Mouse (Mus musculus) 3T3-L1 (cell line): ENCODE measurements around the gene Rere.
A peak's percentile ranks its signal among the peaks of the same experiment; 100 is the strongest.
"Not testable (repeated sequence)": the region's sequence is repeated elsewhere in the genome, so short reads cannot be mapped to it uniquely, and the experiment has no call there.

Experiments
- DNase-seq: peaks from one replicate; pipeline ENCODE4 v3.0.0-alpha.2; 2015; ENCODE audit warnings: low read depth, low spot score

The Rere gene

GRCm38 (mm10) chr4:150600503-150600902 is 319.1 kb downstream of the Rere start:
- not testable (repeated sequence) for DNase-seq

GRCm38 (mm10) chr4:150601489-150601888 is 320.0 kb downstream of the Rere start:
- DNase-seq: no peak

- DNase-seq: no peak
Observed at GRCm38 (mm10) chr4:150603366-150604061, 322.1 kb downstream of the Rere start.

- DNase-seq: no peak
Observed at GRCm38 (mm10) chr4:150605804-150606203, 324.4 kb downstream of the Rere start.

GRCm38 (mm10) chr4:150606449-150607161 is 325.2 kb downstream of the Rere start:
- DNase-seq: no peak

- DNase-seq: no peak
Observed at GRCm38 (mm10) chr4:150608670-150609069, 327.2 kb downstream of the Rere start.

GRCm38 (mm10) chr4:150613715-150614114 is 332.3 kb downstream of the Rere start:
- no peak for DNase-seq

- no peak for DNase-seq
Observed at GRCm38 (mm10) chr4:150615251-150616028, 334.0 kb downstream of the Rere start.

- DNase-seq: no peak
Observed at GRCm38 (mm10) chr4:150616029-150616420, 334.6 kb downstream of the Rere start.

- no peak for DNase-seq
Observed at GRCm38 (mm10) chr4:150616841-150617240, 335.4 kb downstream of the Rere start.

- DNase-seq: no peak
Observed at GRCm38 (mm10) chr4:150619011-150619410, 337.6 kb downstream of the Rere start.

GRCm38 (mm10) chr4:150622641-150623040 is 341.2 kb downstream of the Rere start:
- no peak for DNase-seq

GRCm38 (mm10) chr4:150624214-150624823 is 342.9 kb downstream of the Rere start:
- no peak for DNase-seq

GRCm38 (mm10) chr4:150624933-150625332 is 343.5 kb downstream of the Rere start:
- DNase-seq: no peak

GRCm38 (mm10) chr4:150625425-150625824 is 344.0 kb downstream of the Rere start:
- peak; percentile 81 for DNase-seq

GRCm38 (mm10) chr4:150625951-150626732 is 344.7 kb downstream of the Rere start:
- peak; percentile 69 for DNase-seq

- DNase-seq: no peak
Observed at GRCm38 (mm10) chr4:150629266-150629665, 347.8 kb downstream of the Rere start.

- DNase-seq: no peak
Observed at GRCm38 (mm10) chr4:150635568-150635967, 354.1 kb downstream of the Rere start.

- no peak for DNase-seq
Observed at GRCm38 (mm10) chr4:150636635-150637034, 355.2 kb downstream of the Rere start.

GRCm38 (mm10) chr4:150644299-150644698 is 362.9 kb downstream of the Rere start:
- no peak for DNase-seq

GRCm38 (mm10) chr4:150649327-150649726 is 367.9 kb downstream of the Rere start:
- DNase-seq: no peak
